Mouse (Mus musculus): ENCODE measurements around the gene Elmsan1.

The Elmsan1 gene

DNA sequence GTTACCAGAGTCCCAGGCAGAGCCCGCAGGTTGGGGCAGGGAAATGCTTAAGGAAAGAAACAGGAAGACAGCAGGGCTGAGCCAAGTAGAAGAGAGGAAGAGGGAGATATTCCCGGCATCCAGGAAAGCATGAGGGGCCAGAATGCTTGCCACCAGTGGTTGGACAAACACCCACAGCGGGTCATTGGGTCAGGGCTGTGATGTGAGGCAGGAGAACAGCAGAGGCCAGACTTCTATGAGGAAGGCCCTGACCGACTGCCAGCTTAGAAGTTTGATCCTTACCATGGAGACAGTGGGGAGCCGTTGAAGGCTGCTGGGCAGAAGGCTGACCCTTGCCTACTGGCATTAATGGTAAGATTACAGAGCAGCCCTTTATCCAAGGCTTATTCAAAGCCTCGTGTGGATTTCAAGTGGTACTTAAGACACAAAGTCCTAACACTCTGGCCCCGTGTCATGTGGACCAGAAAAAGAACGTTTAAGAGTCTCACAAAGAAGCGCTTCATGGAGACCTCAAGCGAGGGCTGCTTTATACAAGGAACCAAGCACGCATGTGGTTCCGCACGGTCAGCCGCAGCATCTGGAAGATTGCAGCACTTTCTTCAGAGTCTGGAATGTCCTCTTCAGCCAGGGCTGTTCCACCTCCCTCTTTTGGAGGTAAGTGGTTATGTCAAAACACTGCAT is 4.0 kb downstream of the Elmsan1 start:
- no peak for DNase-seq

DNA sequence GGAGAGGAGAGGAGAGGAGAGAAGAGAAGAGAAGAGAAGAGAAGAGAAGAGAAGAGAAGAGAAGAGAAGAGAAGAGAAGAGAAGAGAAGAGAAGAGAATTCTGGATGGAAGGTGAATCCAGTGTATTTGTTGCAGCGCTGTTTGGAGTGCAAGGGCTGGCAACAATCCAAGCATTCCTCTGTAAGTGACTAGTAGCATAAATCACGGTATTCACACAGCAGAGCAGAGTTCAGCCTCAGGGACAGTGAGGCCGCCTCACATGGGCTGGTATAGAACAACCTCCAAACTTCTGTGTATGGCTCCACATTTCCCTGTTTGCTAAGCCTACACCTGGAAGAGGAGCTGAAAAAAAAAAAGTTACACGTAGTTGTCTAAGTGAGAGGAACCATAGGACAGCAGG is 6.4 kb downstream of the Elmsan1 start:
- DNase-seq, result no peak

DNA sequence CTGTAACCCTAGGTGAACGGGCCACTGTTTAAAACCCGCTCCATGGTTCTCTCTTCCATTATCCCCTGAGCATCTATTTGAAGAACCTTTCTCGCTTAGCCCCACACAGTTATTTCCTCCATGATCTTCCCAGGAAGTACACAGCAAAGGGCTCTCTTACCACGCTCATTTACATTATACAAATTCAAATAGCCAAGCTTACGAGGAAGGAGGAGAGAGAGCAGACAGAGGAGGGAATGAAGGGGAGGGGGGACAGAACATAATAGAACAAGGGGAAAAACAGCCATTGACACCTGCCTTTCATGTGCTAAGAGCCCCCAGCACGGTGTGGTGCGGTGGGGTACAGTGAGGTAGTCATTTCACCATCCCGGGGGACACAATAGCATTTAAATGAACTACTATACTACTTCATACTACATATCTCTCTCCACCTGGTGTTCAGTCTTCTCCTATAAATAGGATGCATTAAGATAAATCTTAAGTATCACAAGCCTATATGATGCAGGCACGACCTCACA is 7.6 kb downstream of the Elmsan1 start:
- DNase-seq, result no peak

DNA sequence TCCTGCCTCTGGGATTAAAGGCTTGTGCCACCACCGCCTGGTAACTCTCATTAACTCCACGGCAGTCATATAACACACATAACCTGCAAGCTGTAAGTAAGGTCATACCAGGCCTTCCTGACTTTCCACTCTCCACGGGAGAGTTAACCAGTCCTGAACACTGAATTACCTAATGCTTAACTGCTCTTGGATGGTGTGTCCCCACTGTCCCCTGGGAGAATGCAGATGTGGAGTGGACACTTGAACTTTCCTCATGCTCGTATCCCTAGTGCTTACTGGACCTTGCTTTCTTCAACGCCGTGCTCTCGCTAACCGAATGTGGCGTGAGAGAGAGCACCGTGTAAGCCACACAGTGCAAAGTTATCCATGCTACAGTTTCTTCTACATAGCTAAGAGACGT is 8.4 kb downstream of the Elmsan1 start:
- no peak for DNase-seq

DNA sequence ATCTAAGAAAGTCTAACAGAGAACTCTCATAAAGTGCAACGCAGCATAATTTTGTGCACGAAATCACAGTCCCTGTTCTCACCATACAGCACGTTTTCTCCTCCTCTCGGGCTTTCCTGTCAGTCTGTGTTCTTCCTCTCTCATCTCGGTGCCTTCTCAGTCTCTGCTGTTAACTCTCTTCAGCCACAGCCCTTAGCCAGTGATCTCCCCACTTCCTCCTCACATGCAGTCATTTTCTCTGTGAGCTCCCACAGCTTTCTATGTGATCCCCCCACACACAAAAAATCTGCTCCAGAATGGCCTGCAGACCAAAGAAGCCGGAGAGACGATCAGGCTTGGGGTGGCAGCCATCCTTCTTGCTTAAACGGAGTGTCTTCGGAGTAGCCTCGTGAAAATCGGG is 9.6 kb downstream of the Elmsan1 start:
- peak; percentile 18 to 27 for DNase-seq

DNA sequence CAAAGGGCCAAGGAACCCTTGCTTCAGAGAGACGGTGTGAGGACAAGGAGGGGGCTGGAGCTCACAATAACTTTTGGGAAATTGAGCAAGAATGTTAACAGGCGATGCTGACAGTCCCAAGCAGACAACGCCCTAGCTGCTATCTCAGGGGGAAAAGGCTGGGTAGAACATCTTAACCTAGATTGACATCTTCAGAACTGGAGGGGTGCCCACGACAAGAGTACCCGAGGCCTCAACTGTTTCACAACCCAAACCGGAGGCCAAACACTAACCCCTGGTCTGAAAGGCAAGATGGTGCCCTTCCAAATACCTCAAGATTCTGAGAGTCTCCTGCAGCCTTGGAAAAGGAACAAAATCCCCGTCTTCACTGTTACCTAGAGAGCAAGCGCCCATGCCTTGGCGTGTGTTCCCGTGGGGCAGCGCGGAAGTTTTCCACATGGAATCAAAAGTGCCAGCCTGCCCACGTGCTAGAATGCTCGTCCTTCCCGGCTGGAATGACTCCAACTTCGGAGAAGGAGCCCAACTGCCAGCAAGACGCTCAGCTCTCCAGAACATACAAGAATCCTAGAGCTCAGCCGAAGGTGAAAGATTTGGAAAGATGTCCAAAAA is 11.4 kb downstream of the Elmsan1 start:
- DNase-seq, result peak in 1 of 2 experiments; percentile 15

DNA sequence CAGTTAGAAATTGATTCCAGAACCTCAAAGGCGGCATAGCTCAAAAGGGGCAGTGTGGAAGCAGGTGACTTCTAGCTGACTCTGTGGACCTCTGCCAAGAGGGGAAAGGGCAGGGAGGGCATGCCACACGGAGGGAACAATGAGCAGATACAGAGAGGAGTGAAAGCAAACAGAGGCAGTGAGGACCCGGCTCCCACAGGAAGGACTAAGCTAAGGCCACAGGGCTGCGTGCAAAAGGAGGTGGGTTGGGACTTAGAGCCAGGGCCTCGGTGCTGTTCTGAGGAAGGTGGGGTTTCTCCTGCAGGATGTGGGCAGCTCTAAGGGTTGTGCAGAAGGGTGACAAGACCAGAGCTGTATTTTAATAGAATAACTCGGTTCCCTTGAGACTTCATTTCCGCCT is 12.2 kb downstream of the Elmsan1 start:
- DNase-seq, result peak; percentile 73 to 79

DNA sequence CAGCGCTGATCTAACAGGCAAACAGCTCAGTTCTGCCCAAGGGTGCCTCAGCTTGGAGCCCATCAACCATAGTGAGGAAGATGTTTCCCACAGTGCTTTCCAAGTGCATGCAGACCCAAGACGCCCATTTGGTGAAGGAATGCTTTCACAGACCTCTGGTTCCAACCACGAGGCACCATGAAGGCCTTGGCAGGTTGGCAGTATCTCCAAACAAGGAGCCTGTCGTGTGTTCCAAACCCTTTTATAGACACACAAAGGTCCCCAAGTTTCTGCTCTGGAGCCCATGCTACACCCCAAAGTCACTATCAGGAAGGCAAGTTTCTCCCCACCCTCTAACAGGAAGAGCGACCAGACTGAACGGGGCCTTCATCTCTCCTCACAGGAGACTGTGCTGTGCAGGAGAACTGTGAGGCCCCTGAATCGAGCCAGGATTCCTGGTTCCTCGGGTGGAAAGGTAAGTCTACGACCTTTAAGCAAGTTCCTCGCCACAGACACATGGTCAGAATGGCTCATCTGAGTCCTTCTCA is 13.0 kb downstream of the Elmsan1 start:
- DNase-seq, result peak in 1 of 2 experiments; percentile 31

DNA sequence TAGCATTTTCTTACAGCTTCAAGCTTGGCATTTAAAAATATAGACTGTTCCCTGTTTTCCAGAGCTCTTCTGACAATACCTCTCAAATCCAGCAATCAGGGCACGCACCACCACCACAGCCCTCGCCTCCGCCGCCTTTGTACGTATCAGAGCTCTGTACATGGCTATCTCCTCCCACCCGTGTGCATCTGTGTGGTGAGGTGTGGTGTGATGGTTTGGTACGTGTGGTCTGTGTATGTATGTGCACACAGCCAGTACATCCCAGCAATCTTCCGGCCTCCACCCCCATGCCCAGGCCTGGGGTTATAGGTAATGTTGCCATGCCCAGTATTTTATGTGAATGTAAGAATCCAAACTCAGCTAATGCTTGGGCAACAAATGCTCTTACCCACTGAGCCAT is 14.0 kb downstream of the Elmsan1 start:
- DNase-seq, result no peak

DNA sequence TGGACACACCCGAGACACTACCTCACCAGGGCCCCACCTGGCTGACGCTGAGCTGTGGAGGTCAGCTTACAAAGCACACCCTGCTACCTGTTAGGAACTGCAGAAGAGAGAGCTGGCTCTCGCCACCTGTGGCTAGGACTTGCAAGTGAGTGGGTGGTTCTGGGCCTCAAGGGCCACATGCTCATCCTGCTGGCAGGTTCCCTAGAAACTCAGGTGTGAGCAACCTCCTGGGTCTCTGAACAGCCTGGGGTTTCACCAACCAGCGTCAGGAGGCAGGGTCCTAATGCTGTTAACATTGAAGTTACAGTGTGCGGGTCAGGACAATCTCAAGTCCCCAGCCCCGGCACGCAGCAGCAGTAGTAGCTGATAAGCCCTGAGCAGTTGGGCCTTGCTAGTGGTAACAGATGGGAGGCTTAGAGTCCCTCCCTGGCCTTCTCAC is 14.9 kb downstream of the Elmsan1 start:
- peak; percentile 52 to 56 for DNase-seq

DNA sequence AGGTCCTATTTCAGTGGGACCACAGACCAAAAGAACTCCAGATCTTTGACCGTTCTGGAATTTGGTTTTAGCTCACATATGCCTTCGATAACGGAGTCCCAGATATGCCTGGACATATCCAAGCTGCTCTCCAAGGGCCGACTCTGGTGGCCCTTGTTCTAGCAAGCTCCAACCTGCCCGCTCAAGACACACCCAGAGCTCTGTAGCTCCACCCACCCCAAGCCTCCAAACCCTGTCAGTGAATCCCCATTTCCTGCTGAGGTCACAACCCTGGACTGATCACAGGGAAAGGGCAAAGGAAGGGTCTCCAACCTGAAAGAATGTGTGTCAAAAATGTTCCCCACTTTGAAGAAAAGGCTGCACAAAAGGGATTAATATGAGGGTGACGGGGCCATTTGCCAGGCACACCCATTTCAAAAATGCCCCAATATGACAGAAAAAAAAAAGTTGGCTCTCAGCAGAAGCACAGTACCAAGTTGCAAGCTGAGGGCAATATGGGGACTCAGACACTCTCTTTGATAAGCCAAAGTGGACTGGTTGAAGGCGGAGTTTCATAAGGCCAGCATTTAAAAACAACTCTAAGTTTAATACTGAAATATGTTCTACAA is 15.4 kb downstream of the Elmsan1 start:
- peak; percentile 59 for DNase-seq

DNA sequence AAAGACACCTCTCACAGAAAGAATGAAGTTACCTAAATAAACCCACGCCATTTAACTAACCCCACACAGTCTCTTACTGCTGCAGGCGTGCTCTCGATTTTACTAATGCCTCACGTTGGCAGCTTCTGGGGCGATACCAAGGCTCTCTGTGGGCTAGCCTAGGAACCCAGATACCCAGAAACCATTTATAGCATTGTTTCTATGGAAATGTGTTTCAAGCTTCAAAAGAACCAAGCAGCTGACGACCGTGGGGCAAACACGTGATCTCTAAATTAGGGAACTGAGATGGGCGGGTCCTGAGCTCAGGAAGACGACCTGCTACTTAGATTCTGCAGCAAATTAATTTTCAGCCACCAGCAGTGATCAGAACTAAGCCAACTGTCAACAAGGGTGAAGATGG is 16.1 kb downstream of the Elmsan1 start:
- DNase-seq, result peak; percentile 77 to 82

DNA sequence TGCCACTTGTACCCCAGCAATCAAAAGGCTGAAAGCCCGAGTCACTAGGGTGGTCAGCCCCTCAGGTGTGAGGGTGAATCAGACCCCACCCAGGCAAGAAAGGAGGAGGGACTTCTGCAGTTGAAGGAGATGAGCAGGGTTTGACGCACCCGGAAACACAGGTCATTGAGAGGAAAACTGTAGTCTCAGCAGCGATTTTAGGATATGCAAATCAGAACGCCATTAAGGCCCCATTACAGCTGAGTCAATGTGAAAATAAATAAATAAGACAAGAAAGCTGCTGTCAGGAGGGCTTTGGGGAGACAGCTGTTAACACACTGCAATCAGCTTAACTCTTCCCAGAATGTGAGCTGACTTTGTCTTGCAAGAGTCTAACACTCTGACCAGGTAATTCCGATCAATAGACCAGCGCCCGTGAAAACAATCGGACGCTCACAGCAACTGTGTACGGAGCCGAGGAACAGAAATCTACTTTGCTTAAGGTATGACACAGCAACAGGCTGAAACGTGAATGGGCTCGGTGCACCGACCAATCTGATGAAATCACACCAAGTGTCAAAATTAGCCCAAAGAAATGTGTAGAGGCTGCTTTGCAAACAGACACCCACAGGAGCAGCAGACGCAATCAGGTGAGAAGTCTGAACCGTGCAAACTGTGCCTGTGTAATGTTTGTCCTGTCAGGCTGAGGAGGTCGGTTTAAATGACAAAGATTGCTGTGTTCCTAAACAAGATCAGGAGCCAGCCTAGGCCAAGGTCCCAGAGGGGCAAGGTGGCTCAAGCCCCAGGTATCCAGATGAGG is 16.8 kb downstream of the Elmsan1 start:
- DNase-seq, result peak; percentile 67 to 71

DNA sequence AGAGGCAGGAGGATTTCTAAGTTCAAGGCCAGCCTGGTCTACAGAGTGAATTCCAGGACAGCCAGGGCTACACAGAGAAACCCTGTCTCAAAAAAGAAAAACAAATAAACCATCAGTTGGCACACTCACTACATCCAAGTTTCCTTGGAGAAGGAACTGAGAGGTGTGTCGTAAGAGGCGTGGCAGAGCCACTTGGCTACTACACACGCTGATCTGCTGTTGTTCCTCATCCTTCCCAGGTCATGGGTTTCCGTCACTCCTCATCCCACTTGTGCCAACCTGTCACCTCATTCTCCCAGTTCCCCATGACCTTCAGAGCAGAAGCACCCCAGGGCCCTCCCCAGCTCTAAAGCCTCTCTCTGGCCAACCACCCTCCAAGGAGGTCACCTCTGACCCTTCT is 17.5 kb downstream of the Elmsan1 start:
- DNase-seq, result no peak

DNA sequence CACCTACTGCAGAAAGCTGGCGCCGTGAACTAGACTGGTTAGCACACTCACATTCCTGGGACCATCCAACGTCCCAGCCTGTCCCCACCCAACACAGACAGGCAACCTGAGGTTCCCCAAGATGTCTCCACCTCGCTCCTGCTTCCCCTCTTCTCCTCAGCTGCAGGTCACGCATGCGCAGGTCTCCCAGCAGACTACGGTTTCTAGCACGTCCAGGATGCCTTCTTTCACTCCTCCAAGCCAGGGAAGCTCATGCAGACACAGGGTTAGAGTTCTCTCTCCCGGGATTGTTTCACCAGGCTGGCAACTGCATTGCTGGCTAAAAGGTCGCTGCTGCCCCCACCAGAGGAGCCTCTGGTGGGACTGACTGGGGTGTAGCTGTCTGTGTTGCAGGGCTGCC is 19.8 kb downstream of the Elmsan1 start:
- no peak for DNase-seq

DNA sequence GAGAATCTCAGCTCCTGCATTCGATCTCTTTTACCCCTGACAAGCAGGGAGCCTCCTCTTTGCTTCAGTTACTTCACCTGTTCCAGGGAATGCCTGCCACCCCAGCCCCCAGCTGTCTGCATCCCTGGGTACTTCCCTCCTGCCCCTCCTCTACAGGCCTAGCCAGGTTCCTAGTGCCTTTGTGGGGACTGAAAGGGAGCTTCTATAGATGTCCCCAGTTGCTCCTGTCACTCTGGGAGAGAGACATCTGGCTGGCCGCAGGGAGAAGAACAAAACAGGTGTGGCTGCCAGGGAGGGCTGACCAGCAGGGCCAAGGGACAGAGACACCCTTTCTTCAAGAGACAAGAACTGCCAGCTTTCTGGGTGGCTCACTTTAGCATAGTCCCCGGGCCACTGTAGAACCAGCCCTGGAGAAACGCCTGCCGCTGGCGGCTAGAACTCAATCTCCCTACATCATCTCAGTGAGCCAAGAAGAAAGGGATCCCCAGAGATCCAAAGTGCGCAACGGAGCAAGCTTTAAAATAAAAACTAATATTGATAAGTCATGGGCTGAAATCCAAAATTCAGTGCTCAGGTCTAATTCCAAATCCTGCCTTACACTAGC is 20.5 kb downstream of the Elmsan1 start:
- no peak for DNase-seq

DNA sequence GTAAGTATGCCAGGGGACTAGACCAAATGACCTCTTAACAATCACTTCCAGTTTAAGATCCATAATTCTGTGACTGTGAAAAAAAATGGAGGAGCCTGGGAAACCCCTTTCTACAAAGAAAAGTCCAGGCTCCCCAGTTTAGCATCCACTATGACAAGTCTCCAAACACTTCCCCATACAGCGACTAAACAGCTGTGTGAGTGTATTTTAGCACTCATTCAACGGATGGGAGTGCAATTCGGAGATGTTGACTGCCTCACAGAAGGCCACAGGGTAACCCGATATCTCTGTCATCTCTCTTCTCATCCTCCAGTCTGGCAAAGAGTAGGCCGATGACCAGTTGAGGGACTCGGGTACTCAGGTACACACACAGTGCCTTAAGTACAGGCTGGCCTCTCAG is 23.5 kb downstream of the Elmsan1 start:
- peak; percentile 34 to 39 for DNase-seq

DNA sequence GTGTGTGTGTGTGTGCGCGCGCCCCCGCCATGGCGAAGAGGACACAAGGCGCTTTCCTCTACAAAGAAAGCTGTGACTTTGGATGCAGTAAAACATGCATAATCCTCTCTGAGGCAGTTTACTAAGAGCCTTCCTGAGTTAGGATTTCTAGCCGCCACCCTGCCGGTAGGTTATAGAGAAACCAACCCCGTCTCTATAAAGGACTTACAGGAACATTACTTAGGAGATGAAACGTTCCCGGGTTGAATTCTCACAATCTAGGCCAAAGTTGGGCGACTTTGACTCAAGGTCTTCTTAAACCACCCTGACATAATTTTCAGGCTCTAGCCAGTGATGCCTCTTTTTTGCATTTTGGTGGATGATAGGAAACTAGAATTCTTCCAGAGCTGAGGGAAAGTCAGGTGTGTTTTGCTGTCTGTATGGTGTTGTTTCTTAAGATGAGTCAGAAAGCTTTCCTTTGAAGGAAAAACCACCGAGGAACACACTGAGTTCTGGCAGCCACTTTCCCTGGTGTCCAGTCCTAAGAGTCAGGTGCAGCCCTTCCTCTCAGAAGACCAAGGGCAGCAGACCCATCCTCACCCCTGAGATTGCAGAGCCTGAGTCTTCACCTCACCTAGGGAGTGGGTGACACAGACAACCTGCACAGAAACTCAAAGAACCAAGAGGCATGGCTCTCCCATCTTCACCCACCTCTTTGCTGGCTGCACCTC is 24.1 kb downstream of the Elmsan1 start:
- DNase-seq, result no peak

DNA sequence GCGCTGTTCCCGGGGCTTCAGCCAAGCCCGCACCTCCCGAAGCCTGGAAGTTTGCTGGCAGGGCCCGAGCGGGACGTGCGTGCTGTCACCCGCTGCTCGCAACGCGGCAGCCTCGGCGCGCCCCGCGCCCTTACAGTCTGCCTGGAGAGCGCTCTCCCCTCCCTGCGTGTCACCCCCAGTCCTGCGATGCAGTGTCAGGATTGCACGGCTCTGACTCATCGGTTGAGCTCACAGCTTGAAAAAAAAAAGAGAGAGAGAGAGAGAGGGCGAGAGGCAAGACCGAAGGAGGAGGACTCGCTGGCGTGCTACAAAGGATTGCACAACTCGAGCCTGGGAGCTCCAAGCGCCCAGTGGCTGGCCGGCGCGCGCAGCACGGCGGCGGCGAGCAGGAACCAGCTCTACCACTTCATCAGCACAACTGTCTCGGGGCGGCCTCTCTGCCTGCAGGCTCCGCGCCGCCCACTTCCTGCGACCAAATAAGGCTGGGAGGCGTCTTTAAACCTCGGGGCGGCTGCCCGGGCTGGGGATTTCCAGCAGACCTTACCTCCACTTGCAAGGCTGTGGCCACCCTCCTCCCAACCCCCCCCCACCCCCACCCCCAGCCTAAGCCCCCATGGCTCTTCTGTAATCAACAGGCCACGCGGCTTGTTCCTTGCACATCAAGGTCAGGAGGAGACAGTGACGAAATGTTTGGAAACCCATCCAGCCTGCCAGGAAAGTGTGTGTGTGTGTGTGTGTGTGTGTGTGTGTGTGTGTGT is 24.9 kb downstream of the Elmsan1 start:
- DNase-seq, result peak; percentile 95

DNA sequence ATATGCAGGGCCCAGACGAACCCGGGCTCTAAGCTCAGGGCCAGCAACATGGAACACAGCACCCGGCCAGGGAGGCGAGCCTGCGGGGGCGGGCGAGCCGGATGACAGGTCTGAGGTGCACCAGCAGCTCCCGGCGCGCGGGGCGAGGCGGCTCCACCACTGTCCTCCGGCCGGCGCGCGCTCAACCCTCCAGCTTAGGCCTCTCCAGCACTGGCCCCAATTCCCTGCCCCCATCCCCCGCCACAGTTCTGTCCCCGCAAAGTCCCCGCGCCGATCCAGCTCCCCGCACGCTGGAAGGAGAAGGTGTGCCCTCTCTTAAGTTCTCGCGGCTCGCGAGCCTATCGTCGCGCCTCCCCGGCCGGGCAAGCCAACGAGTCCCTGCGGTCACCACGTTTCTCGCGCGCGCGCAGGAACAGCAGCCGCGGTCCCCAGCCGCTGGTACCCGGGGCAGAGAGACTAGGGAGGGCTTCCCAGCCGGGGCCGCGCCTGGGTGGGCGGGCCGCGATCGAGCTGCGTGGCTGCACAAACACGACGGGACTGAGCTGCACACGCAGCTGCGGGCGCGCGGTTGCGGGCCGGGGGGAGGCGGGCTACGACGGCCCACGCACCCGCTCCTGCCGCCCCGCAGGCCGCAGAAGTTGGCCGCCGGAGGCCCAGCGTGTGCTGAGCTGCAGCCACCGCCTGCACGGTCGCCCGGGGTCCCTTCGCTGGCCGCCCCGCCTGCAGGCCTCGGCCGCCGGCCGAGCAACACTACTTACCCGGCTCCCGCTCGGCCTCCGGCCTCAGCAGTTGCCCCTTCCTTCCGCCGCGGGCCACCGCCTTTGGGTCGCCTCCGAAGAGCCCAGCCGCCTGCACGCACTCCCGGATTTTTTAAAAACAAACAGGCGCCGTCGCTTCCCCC is 25.7 kb downstream of the Elmsan1 start:
- peak; percentile 81 to 82 for DNase-seq

All from B cell, adult 2 months (primary cell).